22 mouse cellular contexts compared by ENCODE assay signal in the genomic region with DNA sequence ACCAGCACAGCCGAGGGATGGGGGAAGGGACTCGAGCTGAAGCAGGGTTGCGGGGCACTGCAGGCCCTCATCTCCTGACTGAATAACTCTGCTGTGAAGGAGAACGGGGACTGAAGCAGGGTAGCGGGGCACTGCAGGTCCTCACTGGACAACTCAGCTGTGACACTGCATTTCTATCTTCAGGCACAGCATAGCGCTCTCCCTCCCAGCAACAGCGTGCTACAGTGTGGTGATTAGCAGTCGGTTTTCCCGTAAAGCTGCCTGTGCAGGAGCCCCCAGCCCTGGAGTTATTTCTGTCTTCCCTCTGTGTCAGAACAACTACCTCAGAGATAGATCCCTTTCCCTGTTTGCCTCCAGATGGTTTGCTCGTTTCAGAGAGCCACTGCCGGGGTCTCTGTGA. TPM values are rescaled to one million over a fixed set of nuclear protein-coding genes. Genes with fewer than 3 reads are reported as not detected.
A peak's percentile ranks its signal among the peaks of the same experiment; 100 is the strongest.
DNase-seq lines count a peak whose midpoint lies in the region; ATAC-seq and TF ChIP-seq lines count a peak whose summit lies in the region.
"Had no signal": no experiment of that assay in that cellular context is flagged by ENCODE, and none has a peak within 500 bp of the region (broad histone marks: within the 10 kb centered on the region; RNA-seq: fewer than 3 reads in every experiment).

No protein-coding gene starts in this region.

- peak; percentile 55; the same call in 1 of the 2 replicates for ATAC-seq in heart, embryonic 15.5 days (replicated peaks; ENCODE audit: insufficient number of reproducible peaks, insufficient read depth, low FRiP score, low read depth)
- no peak for ATAC-seq in neural tube, embryonic 15.5 days (ENCODE audit: low FRiP score)
- peak; percentile 34; the same call in 1 of the 2 replicates for ATAC-seq in limb, embryonic 14.5 days (ENCODE audit: low FRiP score, low read depth)
- ATAC-seq: forebrain, embryonic 16.5 days; intestine, embryonic 16.5 days; midbrain, embryonic 13.5 days had no signal

- H3K27me3 ChIP-seq in heart, embryonic 15.5 days = no peaks in the 10 kb centered on the region
- H3K27me3 ChIP-seq in neural tube, embryonic 15.5 days (replicated peaks) = no peaks in the 10 kb centered on the region
- H3K27me3 ChIP-seq in limb, embryonic 14.5 days (ENCODE audit: control insufficient read depth, insufficient read depth, low read length) = no peaks in the 10 kb centered on the region
- H3K27me3 ChIP-seq: hindbrain, embryonic 15.5 days; midbrain, embryonic 13.5 days had no signal

- WGBS in heart, embryonic 15.5 days = 31% methylated on average over 11 of the region's 11 CpGs
- WGBS in neural tube, embryonic 15.5 days = 76% methylated on average over 11 of the region's 11 CpGs
- 43% methylated on average over 11 of the region's 11 CpGs for WGBS in limb, embryonic 14.5 days

- 0 out of 2 replicates have a peak, but pooled peaks cover 3% of the 10 kb centered on the region for H3K4me1 ChIP-seq in heart, embryonic 15.5 days (replicated peaks)
- H3K4me1 ChIP-seq in neural tube, embryonic 15.5 days = no peaks in the 10 kb centered on the region
- no peaks in the 10 kb centered on the region for H3K4me1 ChIP-seq in limb, embryonic 14.5 days (ENCODE audit: control insufficient read depth, insufficient read depth, low read length)
- H3K4me1 ChIP-seq: hindbrain, embryonic 15.5 days; midbrain, embryonic 13.5 days had no signal

- TF ChIP-seq POLR2A in limb, embryonic 14.5 days (IDR thresholded peaks at IDR 0.05; ENCODE audit: borderline replicate concordance, extremely low read depth, insufficient read depth, insufficient read length) = no peak

- H3K36me3 ChIP-seq in heart, embryonic 15.5 days = no peaks in the 10 kb centered on the region
- peaks cover 28% of the 10 kb centered on the region for H3K36me3 ChIP-seq in neural tube, embryonic 15.5 days
- H3K36me3 ChIP-seq in limb, embryonic 14.5 days (ENCODE audit: control insufficient read depth, insufficient read depth, low read length) = no peaks in the 10 kb centered on the region

- H3K27ac ChIP-seq in heart, embryonic 15.5 days = no peak overlapping the region
- H3K27ac ChIP-seq in neural tube, embryonic 15.5 days (replicated peaks) = no peak overlapping the region
- no peak overlapping the region for H3K27ac ChIP-seq in limb, embryonic 14.5 days (replicated peaks; ENCODE audit: low read depth, low read length)
- H3K27ac ChIP-seq: hindbrain, embryonic 15.5 days; midbrain, embryonic 13.5 days; stomach, postnatal 0 days had no signal

- no peaks in the 10 kb centered on the region for H3K9me3 ChIP-seq in heart, embryonic 15.5 days (replicated peaks)
- no peaks in the 10 kb centered on the region for H3K9me3 ChIP-seq in neural tube, embryonic 15.5 days (replicated peaks)
- H3K9me3 ChIP-seq in limb, embryonic 14.5 days (ENCODE audit: control insufficient read depth, low read length) = no peaks in the 10 kb centered on the region
- H3K9me3 ChIP-seq: hindbrain, embryonic 15.5 days; midbrain, embryonic 13.5 days had no signal

- DNase-seq in heart, adult 8-10 months (ENCODE audit: low spot score) = no peak
- peak; percentile 26 for DNase-seq in neural tube, embryonic 10.5 days (ENCODE audit: extremely low spot score, low spot score)
- DNase-seq in embryo, embryonic 11 days = peak; percentile 28
- DNase-seq in limb, embryonic 14.5 days (ENCODE audit: low spot score) = no peak
- DNase-seq in left cerebral cortex, adult 18-20 months (ENCODE audit: low spot score in 2 of 2) = no peak
- DNase-seq: cerebellum, adult 8-10 months; kidney, postnatal 25 days; layer of hippocampus, adult 9-11 months; lung, adult 18-20 months; lung, postnatal 36 days had no signal

- no peak overlapping the region for H3K9ac ChIP-seq in heart, embryonic 15.5 days
- no peak overlapping the region for H3K9ac ChIP-seq in neural tube, embryonic 15.5 days (replicated peaks)
- H3K9ac ChIP-seq in limb, embryonic 14.5 days (ENCODE audit: low read depth, low read length, severe bottlenecking) = no peak overlapping the region
- H3K9ac ChIP-seq: hindbrain, embryonic 15.5 days; midbrain, embryonic 13.5 days had no signal

- H3K4me2 ChIP-seq in heart, embryonic 15.5 days = peak overlapping the region; percentile 32
- no peak overlapping the region for H3K4me2 ChIP-seq in neural tube, embryonic 15.5 days
- H3K4me2 ChIP-seq in limb, embryonic 14.5 days (replicated peaks; ENCODE audit: low read depth, low read length, severe bottlenecking) = no peak overlapping the region
- H3K4me2 ChIP-seq: hindbrain, embryonic 15.5 days; midbrain, embryonic 13.5 days had no signal

- 0 out of 2 replicates have a peak overlapping the region, but pooled peaks have one; percentile 0 for H3K4me3 ChIP-seq in heart, embryonic 15.5 days
- no peak overlapping the region for H3K4me3 ChIP-seq in neural tube, embryonic 15.5 days (replicated peaks)
- H3K4me3 ChIP-seq in limb, embryonic 14.5 days (replicated peaks; ENCODE audit: low read length) = no peak overlapping the region
- H3K4me3 ChIP-seq: hindbrain, embryonic 15.5 days; midbrain, embryonic 13.5 days had no signal

RNA-seq across cellular contexts. Expression of gene Ucp1, which starts 15.7 kb away (rescaled TPM):
- not detected in 2 replicates for polyA plus RNA-seq in heart, embryonic 15.5 days (2015; fragmentation: Nextera tagmentation; extraction: Ambion mirVana)
- total RNA-seq in heart, adult 8-10 months (2022) = 1 to 10 TPM; 1.7 to 2.8 (median 2.2) TPM
- 0.12 TPM in 1 of 2 replicates, not detected in the other for polyA plus RNA-seq in neural tube, embryonic 15.5 days (2015; fragmentation: Nextera tagmentation; extraction: Ambion mirVana)
- 0.05 and 0.08 TPM in 2 replicates for polyA plus RNA-seq in limb, embryonic 14.5 days (2012; rRNA removed)
- not detected in 2 replicates for polyA plus RNA-seq in limb, embryonic 14.5 days (2014; fragmentation: Nextera tagmentation; extraction: Ambion mirVana)
- total RNA-seq in left cerebral cortex, adult 18-20 months (2021) = under 1 TPM in 1 of 2 experiments, not detected in 1; 0.28 TPM
- total RNA-seq: gastrocnemius, adult 18-20 months; granulocyte monocyte progenitor cell, adult 5-6 weeks; neutrophil, adult 5-6 weeks had no signal
- polyA plus RNA-seq: embryonic facial prominence, embryonic 11.5 days; forebrain, embryonic 16.5 days; hindbrain, embryonic 15.5 days; intestine, embryonic 16.5 days; liver, adult 2 months; stomach, postnatal 0 days had no signal

RNA-seq across cellular contexts. Expression of gene Elmod2, which starts 57.8 kb away (rescaled TPM):
- polyA plus RNA-seq in heart, embryonic 15.5 days (2015; fragmentation: Nextera tagmentation; extraction: Ambion mirVana) = 9.2 and 10.2 TPM in 2 replicates
- 10 to 100 TPM in 1 of 4 experiments, 1 to 10 TPM in 3; 7.0 to 10.4 (median 9.5) TPM for total RNA-seq in heart, adult 8-10 months (2022)
- polyA plus RNA-seq in neural tube, embryonic 15.5 days (2015; fragmentation: Nextera tagmentation; extraction: Ambion mirVana) = 17.9 and 19.7 TPM in 2 replicates
- polyA plus RNA-seq in limb, embryonic 14.5 days (2012; rRNA removed) = 11.6 and 12.6 TPM in 2 replicates
- 16.3 and 22.4 TPM in 2 replicates for polyA plus RNA-seq in limb, embryonic 14.5 days (2014; fragmentation: Nextera tagmentation; extraction: Ambion mirVana)
- 10 to 100 TPM; 12.3 to 13.8 TPM for total RNA-seq in left cerebral cortex, adult 18-20 months (2021)

Comparison
In these comparisons a context has a peak if more than half of its experiments do, and no peak if none do; other contexts are left out.
1. DNase-seq: peak in neural tube, embryonic 10.5 days (single experiment) and embryo, embryonic 11 days (single experiment); none in heart, adult 8-10 months (single experiment), limb, embryonic 14.5 days (single experiment) and left cerebral cortex, adult 18-20 months (0 of 2).